Mouse (Mus musculus): ENCODE data around the gene Tomm5. TPM values are rescaled to one million over a fixed set of nuclear protein-coding genes. Genes with fewer than 3 reads are reported as not detected.
"Not testable (repeated sequence)": the region's sequence is repeated elsewhere in the genome, so short reads cannot be mapped to it uniquely, and the experiment has no call there.

The Tomm5 gene
- total and polyA plus RNA-seq, 3 experiments = 205 to 237 (median 213) TPM

DNA sequence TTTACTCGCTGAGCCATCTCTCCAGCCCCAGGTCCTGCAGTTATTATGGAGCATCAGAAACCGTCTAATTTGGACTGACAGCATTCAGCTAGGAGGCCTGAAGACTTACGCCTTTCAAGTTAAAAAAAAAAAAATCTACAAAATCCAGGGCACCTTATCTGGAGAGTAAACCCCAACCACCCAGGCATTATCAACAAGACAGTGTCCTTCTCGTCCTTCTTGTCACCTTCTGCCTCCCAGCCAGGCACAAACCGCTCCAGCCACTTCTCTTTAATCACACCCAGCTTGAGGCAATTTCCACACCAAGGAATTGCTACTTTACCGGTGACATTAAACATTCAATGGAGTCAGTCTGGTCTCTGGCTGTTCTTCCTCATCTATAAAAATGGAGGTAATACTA is 34.4 kb downstream of the Tomm5 start:
- intact Hi-C loops (cut with DNase I) = no loop called here
- H3K36me3 ChIP-seq (ENCODE audit: control insufficient read depth, insufficient read depth, low read length) = no peaks in the 10 kb centered on the region
- WGBS = 68% methylated on average over 6 of the region's 6 CpGs
- no peak overlapping the region for H3K9ac ChIP-seq (ENCODE audit: low read depth, low read length)
- H3K4me3 ChIP-seq = no peak overlapping the region
- H3K27me3 ChIP-seq (ENCODE audit: control insufficient read depth, insufficient read depth, low read length) = no peaks in the 10 kb centered on the region
- no peak for TF ChIP-seq EP300 (IDR thresholded peaks at IDR 0.05; ENCODE audit: insufficient read depth, low read depth, low read length)
- no peak for TF ChIP-seq CTCF (IDR thresholded peaks at IDR 0.05)
- TF ChIP-seq POLR2A (IDR thresholded peaks at IDR 0.05; ENCODE audit: insufficient read depth, low read depth, low read length) = no peak
- H3K79me2 ChIP-seq (replicated peaks; ENCODE audit: control insufficient read depth, insufficient read depth, low read length) = peaks cover 2% of the 10 kb centered on the region; the same call in 1 of the 2 replicates
- DNase-seq = no peak
- no peak overlapping the region for H3K27ac ChIP-seq
- no peaks in the 10 kb centered on the region for H3K4me1 ChIP-seq (ENCODE audit: control insufficient read depth, insufficient read depth, low read length)

DNA sequence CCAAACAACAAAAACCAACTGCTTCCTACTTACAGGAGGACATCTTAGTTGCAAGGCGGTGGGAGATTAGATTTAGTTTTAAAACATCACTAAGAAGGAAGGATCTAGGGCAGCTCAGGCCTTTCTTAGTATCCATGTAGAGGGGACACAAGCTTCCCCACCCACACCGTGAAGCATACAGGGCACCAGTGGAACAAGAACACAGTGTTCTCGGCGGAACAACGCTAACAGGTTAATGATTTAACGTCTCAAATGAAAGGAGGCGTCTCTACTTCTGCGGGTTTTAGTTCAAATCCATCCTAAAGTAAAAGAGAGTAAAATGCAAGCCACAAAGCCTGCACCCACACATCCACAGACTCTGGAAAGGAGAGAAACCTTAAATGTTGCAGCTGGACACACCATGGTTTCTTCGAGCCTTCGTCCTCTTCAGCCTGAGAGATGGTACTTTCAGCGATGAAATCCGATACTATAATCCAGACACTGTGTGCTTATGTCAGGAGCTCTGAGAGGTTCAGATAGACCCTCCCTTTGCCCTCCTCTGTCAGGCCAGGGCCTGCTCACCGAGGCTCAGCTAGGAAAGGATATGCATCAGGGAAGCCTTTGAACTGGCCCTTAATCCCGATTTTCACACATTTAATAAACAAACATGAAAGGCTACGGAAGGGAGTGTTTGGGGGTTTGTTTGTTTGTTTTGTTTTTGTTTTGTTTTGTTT is 35.5 kb downstream of the Tomm5 start:
- intact Hi-C loops (cut with DNase I) = no loop called here
- H3K4me1 ChIP-seq (ENCODE audit: control insufficient read depth, insufficient read depth, low read length) = no peaks in the 10 kb centered on the region
- no peaks in the 10 kb centered on the region for H3K27me3 ChIP-seq (ENCODE audit: control insufficient read depth, insufficient read depth, low read length)
- no peak for TF ChIP-seq EP300 (IDR thresholded peaks at IDR 0.05; ENCODE audit: insufficient read depth, low read depth, low read length)
- no peak for TF ChIP-seq POLR2A (IDR thresholded peaks at IDR 0.05; ENCODE audit: insufficient read depth, low read depth, low read length)
- no peak for TF ChIP-seq CTCF (IDR thresholded peaks at IDR 0.05)
- WGBS = 87% methylated on average over 15 of the region's 15 CpGs
- H3K27ac ChIP-seq = no peak overlapping the region
- no peak for DNase-seq
- H3K9ac ChIP-seq (ENCODE audit: low read depth, low read length) = no peak overlapping the region
- H3K79me2 ChIP-seq (replicated peaks; ENCODE audit: control insufficient read depth, insufficient read depth, low read length) = 0 out of 2 replicates have a peak, but pooled peaks cover 2% of the 10 kb centered on the region
- H3K36me3 ChIP-seq (ENCODE audit: control insufficient read depth, insufficient read depth, low read length) = no peaks in the 10 kb centered on the region
- no peak overlapping the region for H3K4me3 ChIP-seq

DNA sequence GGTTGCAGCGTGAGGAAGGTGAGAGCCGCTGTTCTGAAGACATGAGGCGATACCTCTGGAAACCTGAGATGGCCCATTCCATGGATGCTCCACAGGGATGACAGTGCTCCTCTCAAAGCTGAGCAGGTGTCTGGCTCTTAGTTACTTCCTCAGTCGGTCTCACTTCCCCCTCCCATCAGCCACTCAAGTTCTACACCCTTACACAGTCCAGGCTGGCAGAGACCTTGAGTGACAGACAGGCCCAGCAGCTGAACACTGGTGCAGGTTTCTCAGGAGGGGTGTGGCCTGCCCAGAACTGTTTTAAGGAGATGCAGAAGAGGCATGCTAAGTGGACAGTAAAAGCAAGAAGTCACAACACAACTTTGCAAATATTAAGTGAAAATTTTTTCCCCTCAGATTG is 40.2 kb downstream of the Tomm5 start:
- Histone ChIP-seq H3K27me3 (ENCODE audit: control insufficient read depth, insufficient read depth, low read length) (no peaks in the 10 kb centered on the region), H3K4me3 (no peak overlapping the region), H3K79me2 (replicated peaks; ENCODE audit: control insufficient read depth, insufficient read depth, low read length) (no peaks in the 10 kb centered on the region), H3K36me3 (ENCODE audit: control insufficient read depth, insufficient read depth, low read length) (no peaks in the 10 kb centered on the region), H3K4me1 (ENCODE audit: control insufficient read depth, insufficient read depth, low read length) (peaks cover 1% of the 10 kb centered on the region; the same call in 1 of the 2 replicates), H3K9ac (ENCODE audit: low read depth, low read length) (no peak overlapping the region), H3K27ac (no peak overlapping the region)
- TF ChIP-seq EP300 (IDR thresholded peaks at IDR 0.05; ENCODE audit: insufficient read depth, low read depth, low read length) (no peak), CTCF (IDR thresholded peaks at IDR 0.05) (no peak), POLR2A (IDR thresholded peaks at IDR 0.05; ENCODE audit: insufficient read depth, low read depth, low read length) (no peak)
- intact Hi-C loops (cut with DNase I) = no loop called here
- WGBS = 86% methylated on average over 4 of the region's 4 CpGs
- DNase-seq = no peak

DNA sequence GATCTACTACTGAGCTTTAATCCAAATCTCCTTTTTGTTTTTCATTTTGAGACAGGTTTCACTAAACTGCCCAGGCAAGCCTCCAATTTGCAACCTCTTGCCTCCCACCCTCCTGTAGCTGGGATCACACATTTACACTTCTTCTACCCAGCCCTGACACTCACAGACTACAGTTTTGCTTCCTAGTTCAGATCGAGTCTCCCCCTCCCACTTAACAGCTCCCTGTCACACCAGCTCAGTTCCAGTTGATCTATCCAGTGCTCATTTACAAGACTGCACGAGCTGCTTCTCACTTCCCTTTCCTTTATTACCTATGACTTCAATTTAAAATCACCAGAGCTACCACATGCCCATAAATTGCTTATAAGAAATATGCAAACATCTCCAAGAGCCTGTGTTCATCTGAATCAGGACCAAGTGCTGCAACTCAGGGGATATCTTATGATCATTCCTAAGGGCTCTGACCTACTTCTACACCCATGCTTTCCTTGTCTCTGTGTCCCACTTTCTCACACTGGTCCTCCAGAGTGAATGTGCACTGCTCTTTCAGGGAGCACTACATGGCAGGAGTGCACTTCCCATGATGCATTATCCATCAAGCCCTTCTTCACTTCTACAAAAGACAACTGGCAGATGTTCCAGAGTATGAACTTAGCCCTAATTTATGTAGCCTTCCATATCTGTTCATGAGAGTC is 41.7 kb downstream of the Tomm5 start:
- no peaks in the 10 kb centered on the region for H3K27me3 ChIP-seq (ENCODE audit: control insufficient read depth, insufficient read depth, low read length)
- H3K9ac ChIP-seq (ENCODE audit: low read depth, low read length) = no peak overlapping the region
- TF ChIP-seq CTCF (IDR thresholded peaks at IDR 0.05) = no peak
- TF ChIP-seq EP300 (IDR thresholded peaks at IDR 0.05; ENCODE audit: insufficient read depth, low read depth, low read length) = no peak
- H3K79me2 ChIP-seq (replicated peaks; ENCODE audit: control insufficient read depth, insufficient read depth, low read length) = no peaks in the 10 kb centered on the region
- no peak for DNase-seq
- H3K36me3 ChIP-seq (ENCODE audit: control insufficient read depth, insufficient read depth, low read length) = no peaks in the 10 kb centered on the region
- H3K4me3 ChIP-seq = no peak overlapping the region
- H3K27ac ChIP-seq = no peak overlapping the region
- intact Hi-C loops (cut with DNase I) = no loop called here
- H3K4me1 ChIP-seq (ENCODE audit: control insufficient read depth, insufficient read depth, low read length) = peaks cover 1% of the 10 kb centered on the region; the same call in 1 of the 2 replicates
- WGBS = 44% methylated on average over 2 of the region's 2 CpGs

DNA sequence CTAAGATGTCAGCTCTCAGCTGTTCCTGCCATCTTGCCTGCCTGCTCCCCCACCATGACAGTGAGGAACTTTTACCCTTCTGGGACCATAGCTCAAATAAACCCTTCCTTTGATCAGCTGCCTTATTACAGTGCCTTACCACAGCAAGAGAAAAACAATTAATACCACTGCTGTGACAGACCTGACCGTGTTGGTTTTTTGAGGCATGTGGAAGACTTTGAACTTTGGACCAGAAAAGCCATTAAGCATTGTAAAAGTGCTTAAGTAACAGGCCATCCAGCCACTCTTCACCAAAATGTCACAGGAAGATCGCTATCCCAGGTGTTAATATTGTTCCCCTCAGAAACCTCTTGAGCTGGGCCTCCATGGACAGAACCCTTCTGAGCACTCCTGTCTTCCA is 43.3 kb downstream of the Tomm5 start:
- Histone ChIP-seq H3K4me1 (ENCODE audit: control insufficient read depth, insufficient read depth, low read length) (peaks cover 1% of the 10 kb centered on the region; the same call in 1 of the 2 replicates), H3K27ac (no peak overlapping the region), H3K9ac (ENCODE audit: low read depth, low read length) (no peak overlapping the region), H3K79me2 (replicated peaks; ENCODE audit: control insufficient read depth, insufficient read depth, low read length) (no peaks in the 10 kb centered on the region), H3K4me3 (no peak overlapping the region), H3K36me3 (ENCODE audit: control insufficient read depth, insufficient read depth, low read length) (no peaks in the 10 kb centered on the region), H3K27me3 (ENCODE audit: control insufficient read depth, insufficient read depth, low read length) (no peaks in the 10 kb centered on the region)
- WGBS = 97% methylated on average over 2 of the region's 2 CpGs
- DNase-seq = no peak
- TF ChIP-seq CTCF (IDR thresholded peaks at IDR 0.05) (no peak), EP300 (IDR thresholded peaks at IDR 0.05; ENCODE audit: insufficient read depth, low read depth, low read length) (no peak), POLR2A (IDR thresholded peaks at IDR 0.05; ENCODE audit: insufficient read depth, low read depth, low read length) (no peak)
- intact Hi-C loops (cut with DNase I) = no loop called here

DNA sequence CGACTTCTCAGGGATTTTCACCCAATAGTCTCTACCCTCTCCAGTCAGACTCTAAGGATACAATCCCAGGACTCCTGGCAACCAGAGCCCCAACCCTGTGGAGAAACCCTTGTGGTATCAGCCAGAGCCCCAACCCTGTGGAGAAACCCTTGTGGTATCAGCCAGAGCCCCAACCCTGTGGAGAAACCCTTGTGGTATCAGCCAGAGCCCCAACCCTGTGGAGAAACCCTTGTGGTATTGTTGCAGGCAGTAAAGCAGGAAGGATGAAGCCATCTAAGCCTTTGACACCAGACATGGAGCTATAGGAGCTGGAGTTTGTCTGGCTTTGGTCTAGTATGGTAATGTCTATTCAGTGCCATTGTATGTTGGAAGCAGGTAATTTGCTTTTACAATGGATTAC is 44.1 kb downstream of the Tomm5 start:
- H3K79me2 ChIP-seq (replicated peaks; ENCODE audit: control insufficient read depth, insufficient read depth, low read length); H3K36me3 ChIP-seq (ENCODE audit: control insufficient read depth, insufficient read depth, low read length); intact Hi-C loops (cut with DNase I); H3K4me1 ChIP-seq (ENCODE audit: control insufficient read depth, insufficient read depth, low read length); H3K27me3 ChIP-seq (ENCODE audit: control insufficient read depth, insufficient read depth, low read length); H3K9ac ChIP-seq (ENCODE audit: low read depth, low read length); H3K27ac ChIP-seq; H3K4me3 ChIP-seq; DNase-seq: not testable (repeated sequence)
- 71% methylated on average over 1 of the region's 1 CpGs for WGBS
